Mouse (Mus musculus): ENCODE data around the gene Ccl1. TPM values are rescaled to one million over a fixed set of nuclear protein-coding genes. Genes with fewer than 3 reads are reported as not detected.
A peak's percentile ranks its signal among the peaks of the same experiment; 100 is the strongest.

Gene Ccl1
- not detected in 2 replicates for polyA plus RNA-seq (2016; fragmentation: Nextera tagmentation; extraction: Ambion mirVana)

DNA sequence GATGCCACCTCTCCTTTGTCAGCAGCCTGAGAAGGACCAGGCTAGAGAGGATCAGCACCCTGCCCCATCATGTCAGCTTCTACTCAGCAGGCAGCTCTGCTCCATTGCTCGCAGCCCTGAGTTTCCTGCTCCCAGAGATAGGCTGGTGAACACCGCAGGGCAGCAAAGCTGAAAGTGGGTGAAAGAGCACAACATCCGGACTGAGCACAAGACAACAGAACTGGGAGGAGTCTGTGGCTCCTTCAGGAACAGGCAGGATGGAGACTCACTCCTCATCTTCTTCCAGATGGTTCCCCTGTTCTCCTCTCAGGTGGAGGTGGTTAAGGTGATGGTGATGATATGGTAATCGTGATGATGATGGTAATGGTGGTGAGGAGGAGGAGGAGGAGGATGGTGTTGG, at the start of gene Ccl1:
Gene Ccl1, minus strand, starts transcription at position 101 of the 400 bp plus-strand sequence.
- H3K4me2 ChIP-seq (replicated peaks) = no peak within 1 kb of the TSS
- 81% methylated on average over 4 of the region's 4 CpGs for WGBS
- no peak within 1 kb of the TSS for H3K4me3 ChIP-seq
- no peaks in the 10 kb centered on the region for H3K36me3 ChIP-seq
- no peaks in the 10 kb centered on the region for H3K9me3 ChIP-seq
- H3K27ac ChIP-seq = no peak within 1 kb of the TSS
- no peak for ATAC-seq (ENCODE audit: low FRiP score, low read depth)
- peaks cover 3% of the 10 kb centered on the region; the same call in 1 of the 2 replicates for H3K27me3 ChIP-seq (replicated peaks)
- H3K4me1 ChIP-seq = peaks cover 6% of the 10 kb centered on the region; the same call in 1 of the 2 replicates
- H3K9ac ChIP-seq = no peak within 1 kb of the TSS

DNA sequence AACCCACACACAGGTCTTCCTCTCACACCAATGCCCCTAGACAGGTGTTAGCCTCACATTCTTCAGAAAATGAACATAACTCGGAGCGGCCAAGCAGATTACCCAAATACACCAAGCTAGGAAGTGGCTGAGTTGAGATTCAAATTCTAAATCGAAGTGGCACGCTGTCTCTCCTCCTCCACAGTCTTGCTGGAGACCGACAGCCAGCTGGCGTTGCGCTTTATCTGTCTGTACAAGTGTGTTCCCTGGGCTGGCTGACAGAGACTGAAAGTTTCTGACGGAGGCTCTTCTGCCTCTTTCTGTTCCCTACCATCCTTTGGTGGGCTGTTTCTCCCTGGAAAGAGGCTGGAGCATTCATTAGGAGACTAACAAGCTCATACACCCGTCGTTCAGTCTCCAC, 45.5 kb upstream of the Ccl1 start:
- Histone ChIP-seq H3K27me3 (replicated peaks) (no peaks in the 10 kb centered on the region), H3K4me3 (no peak overlapping the region), H3K9me3 (no peaks in the 10 kb centered on the region), H3K27ac (no peak overlapping the region), H3K9ac (no peak overlapping the region), H3K4me1 (no peaks in the 10 kb centered on the region), H3K36me3 (no peaks in the 10 kb centered on the region), H3K4me2 (replicated peaks) (no peak overlapping the region)
- ATAC-seq (ENCODE audit: low FRiP score, low read depth) = no peak
- WGBS = 89% methylated on average over 10 of the region's 10 CpGs

DNA sequence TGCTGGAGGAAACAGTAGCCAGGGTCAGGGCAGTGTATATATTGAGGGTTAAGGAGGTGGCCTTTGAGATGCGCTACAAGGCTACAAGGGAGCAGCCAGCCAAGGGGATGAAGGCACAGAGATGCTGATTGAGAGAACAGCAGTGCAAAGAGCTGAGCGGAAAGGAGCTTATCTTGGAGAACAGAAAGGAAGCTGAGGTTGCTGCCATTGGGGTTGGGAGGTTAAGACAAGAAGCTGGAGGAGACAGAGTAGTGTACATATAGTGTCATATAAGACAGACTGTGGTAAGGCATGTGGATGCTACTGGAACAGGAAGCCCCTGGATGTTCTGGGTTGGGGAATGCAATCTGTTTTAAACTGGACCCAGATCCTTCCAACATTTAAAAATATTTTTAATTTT, 35.4 kb upstream of the Ccl1 start:
- Histone ChIP-seq H3K27me3 (replicated peaks) (0 out of 2 replicates have a peak, but pooled peaks cover 4% of the 10 kb centered on the region), H3K27ac (0 out of 2 replicates have a peak overlapping the region, but pooled peaks have one; percentile 16), H3K4me3 (no peak overlapping the region), H3K9ac (0 out of 2 replicates have a peak overlapping the region, but pooled peaks have one; percentile 14), H3K36me3 (no peaks in the 10 kb centered on the region), H3K9me3 (no peaks in the 10 kb centered on the region), H3K4me2 (replicated peaks) (peak overlapping the region; percentile 24; the same call in 1 of the 2 replicates), H3K4me1 (peaks cover 27% of the 10 kb centered on the region)
- ATAC-seq (ENCODE audit: low FRiP score, low read depth) = no peak
- 65% methylated on average over 2 of the region's 2 CpGs for WGBS

DNA sequence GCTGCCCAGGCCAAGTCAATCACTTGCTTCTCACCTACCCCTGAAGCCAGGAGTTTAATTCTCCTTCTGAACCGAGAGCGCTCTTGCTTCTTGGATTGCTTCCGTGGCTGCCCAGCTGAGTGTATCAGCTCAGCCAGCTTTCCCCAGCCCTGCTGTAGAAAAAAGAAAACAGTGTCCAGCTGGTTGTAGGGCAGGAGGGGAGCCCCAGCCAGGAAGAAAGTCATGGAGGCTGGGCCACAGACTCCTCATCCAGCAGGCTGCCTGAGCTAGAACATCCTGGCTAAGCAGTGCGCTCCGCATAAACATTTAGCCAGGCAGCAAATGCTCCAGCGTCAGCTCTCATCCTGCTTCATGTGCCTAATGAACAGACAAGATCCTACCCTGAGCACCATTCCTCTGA, 34.9 kb upstream of the Ccl1 start:
- no peaks in the 10 kb centered on the region for H3K9me3 ChIP-seq
- peak overlapping the region; percentile 24 for H3K4me2 ChIP-seq (replicated peaks)
- 0 out of 2 replicates have a peak overlapping the region, but pooled peaks have one; percentile 16 for H3K27ac ChIP-seq
- H3K4me1 ChIP-seq = peaks cover 22% of the 10 kb centered on the region
- H3K27me3 ChIP-seq (replicated peaks) = 0 out of 2 replicates have a peak, but pooled peaks cover 4% of the 10 kb centered on the region
- peak overlapping the region; percentile 14; the same call in 1 of the 2 replicates for H3K9ac ChIP-seq
- H3K4me3 ChIP-seq = no peak overlapping the region
- no peaks in the 10 kb centered on the region for H3K36me3 ChIP-seq
- no peak for ATAC-seq (ENCODE audit: low FRiP score, low read depth)
- 34% methylated on average over 6 of the region's 6 CpGs for WGBS

DNA sequence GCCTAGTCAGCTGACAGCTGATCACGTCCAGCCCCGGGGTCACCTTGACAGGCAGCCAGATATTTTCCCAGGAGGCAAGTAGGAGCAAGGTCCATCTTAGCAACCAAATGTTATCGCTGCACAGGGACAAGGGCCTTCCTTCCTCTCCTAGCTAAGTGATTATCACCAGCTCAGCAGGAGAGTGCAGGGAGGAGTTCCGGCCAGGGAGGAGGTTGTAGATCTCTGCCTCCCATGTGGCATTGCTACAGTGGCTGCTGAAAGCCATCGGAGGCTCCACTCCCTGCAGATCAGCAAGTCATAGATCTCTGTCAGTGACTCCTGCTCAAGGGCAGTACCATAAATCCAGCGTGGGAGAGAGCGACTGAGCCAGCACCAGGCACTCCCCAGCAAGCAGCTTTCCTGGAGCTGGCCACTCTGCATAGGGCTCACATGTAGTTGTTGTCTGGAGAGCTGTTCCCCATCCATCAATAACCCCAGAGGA, 34.5 kb upstream of the Ccl1 start:
- ATAC-seq (ENCODE audit: low FRiP score, low read depth) = peak; percentile 87
- WGBS = 12% methylated on average over 7 of the region's 7 CpGs
- Histone ChIP-seq H3K27me3 (replicated peaks) (0 out of 2 replicates have a peak, but pooled peaks cover 4% of the 10 kb centered on the region), H3K4me2 (replicated peaks) (peak overlapping the region; percentile 24), H3K9me3 (no peaks in the 10 kb centered on the region), H3K27ac (peak overlapping the region; percentile 47; the same call in 1 of the 2 replicates), H3K9ac (peak overlapping the region; percentile 14; the same call in 1 of the 2 replicates), H3K36me3 (no peaks in the 10 kb centered on the region), H3K4me3 (no peak overlapping the region), H3K4me1 (peaks cover 20% of the 10 kb centered on the region)

DNA sequence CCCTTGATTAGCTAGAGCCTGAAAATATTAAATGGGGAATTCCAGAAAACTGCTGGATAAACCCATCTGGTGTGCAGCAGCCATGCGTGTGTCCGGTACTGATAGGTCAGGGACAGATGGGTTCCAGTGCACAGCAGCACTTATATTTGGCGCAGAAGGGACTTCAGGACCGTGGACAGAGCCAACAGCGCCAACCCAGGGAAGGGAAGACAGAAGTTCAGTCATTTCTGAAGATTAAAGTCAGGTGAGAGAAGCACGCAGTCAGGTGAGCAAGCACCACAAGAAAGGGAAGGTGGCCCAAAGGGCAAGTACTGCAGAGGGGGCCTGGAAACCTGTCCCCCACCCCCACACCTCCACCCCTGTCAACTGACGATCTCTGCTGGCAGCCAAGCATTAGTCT, 7.7 kb upstream of the Ccl1 start:
- no peak overlapping the region for H3K9ac ChIP-seq
- H3K27ac ChIP-seq = no peak overlapping the region
- peaks cover 6% of the 10 kb centered on the region; the same call in 1 of the 2 replicates for H3K4me1 ChIP-seq
- WGBS = 52% methylated on average over 7 of the region's 7 CpGs
- H3K9me3 ChIP-seq = no peaks in the 10 kb centered on the region
- ATAC-seq (ENCODE audit: low FRiP score, low read depth) = no peak
- no peaks in the 10 kb centered on the region for H3K36me3 ChIP-seq
- no peak overlapping the region for H3K4me3 ChIP-seq
- no peak overlapping the region for H3K4me2 ChIP-seq (replicated peaks)
- H3K27me3 ChIP-seq (replicated peaks) = no peaks in the 10 kb centered on the region

DNA sequence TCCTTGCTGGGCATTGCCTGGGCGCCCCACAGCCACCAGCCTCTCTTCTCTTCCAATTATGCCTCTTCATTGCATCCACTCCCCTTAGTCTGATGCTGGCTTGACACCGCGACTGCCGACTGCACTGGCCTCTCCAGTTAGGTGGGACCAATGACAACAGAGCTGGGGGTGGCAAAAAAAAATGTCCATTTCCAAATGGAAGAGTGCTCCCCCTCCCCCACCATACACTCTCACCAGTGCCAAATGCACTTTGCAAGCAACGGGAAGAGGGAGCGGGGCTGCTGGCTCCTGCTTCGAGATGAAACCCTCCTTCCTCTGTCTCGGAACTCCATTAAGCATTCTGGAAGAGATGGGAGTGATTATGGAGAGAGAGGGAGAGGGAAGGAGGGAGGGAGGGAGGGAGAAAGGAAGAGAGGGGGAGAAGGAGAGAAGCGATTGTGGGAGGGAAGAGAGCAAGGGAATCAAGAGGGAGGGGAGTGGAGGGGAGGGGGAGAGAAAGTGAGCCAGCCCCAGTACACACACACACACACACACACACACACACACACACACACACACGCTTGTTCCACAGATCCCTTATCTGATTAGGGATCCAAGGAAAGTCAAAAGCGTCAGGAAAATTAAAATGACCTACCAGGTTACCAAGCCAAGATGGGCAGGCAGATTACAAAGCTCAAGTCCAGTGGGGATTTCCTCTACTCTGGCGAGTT, 5.0 kb upstream of the Ccl1 start:
- 22% methylated on average over 12 of the region's 12 CpGs for WGBS
- Histone ChIP-seq H3K4me3 (no peak overlapping the region), H3K4me2 (replicated peaks) (peak overlapping the region; percentile 37), H3K9me3 (no peaks in the 10 kb centered on the region), H3K27ac (no peak overlapping the region), H3K27me3 (replicated peaks) (0 out of 2 replicates have a peak, but pooled peaks cover 3% of the 10 kb centered on the region), H3K9ac (no peak overlapping the region), H3K36me3 (no peaks in the 10 kb centered on the region), H3K4me1 (peaks cover 6% of the 10 kb centered on the region; the same call in 1 of the 2 replicates)
- no peak for ATAC-seq (ENCODE audit: low FRiP score, low read depth)

DNA sequence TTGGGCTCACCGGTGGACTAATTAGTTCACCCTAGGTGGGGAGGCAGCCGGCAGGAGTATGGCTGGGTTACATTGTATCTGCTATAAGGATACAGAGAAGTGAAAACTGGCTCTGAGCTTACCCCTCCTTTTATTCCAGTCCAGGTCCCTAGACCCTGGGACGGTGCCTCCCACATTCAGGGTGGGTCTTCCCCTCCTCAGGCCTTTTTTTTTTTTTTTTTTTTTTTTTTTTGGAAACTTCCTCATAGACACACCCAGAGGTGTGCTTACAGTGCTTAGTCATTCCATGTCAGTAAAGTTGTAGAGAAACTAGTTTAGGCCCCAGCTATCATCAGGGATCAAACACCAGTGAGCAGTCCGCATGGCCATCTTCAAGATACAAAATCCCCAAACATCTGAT, 7.6 kb downstream of the Ccl1 start:
- H3K4me1 ChIP-seq = no peaks in the 10 kb centered on the region
- no peak overlapping the region for H3K4me3 ChIP-seq
- no peak overlapping the region for H3K27ac ChIP-seq
- 88% methylated on average over 4 of the region's 4 CpGs for WGBS
- H3K9ac ChIP-seq = no peak overlapping the region
- no peaks in the 10 kb centered on the region for H3K36me3 ChIP-seq
- no peaks in the 10 kb centered on the region for H3K9me3 ChIP-seq
- no peaks in the 10 kb centered on the region for H3K27me3 ChIP-seq (replicated peaks)
- ATAC-seq (ENCODE audit: low FRiP score, low read depth) = no peak
- H3K4me2 ChIP-seq (replicated peaks) = no peak overlapping the region

DNA sequence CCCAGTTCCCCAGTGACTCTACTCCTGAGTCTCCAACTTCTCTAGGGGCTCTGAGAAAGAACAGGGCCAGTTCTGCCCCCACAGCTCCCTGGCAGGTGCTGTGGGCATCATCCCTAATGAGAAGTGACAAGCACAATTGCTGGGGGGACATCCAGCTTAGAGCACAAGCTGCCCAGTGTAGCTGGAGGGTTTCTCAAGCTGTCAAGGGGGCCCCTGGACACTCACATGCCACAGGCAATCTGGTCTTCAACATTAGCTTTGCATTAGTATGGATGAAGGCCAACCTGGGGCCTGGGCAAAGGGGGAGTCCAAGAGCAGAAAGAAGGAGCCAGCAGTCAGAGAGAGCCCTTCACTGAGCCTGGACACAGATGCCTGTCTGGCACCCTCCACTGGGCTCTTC, 14.6 kb downstream of the Ccl1 start:
- H3K4me1 ChIP-seq = no peaks in the 10 kb centered on the region
- H3K9me3 ChIP-seq = 0 out of 2 replicates have a peak, but pooled peaks cover 5% of the 10 kb centered on the region
- no peaks in the 10 kb centered on the region for H3K27me3 ChIP-seq (replicated peaks)
- H3K36me3 ChIP-seq = no peaks in the 10 kb centered on the region
- no peak overlapping the region for H3K4me2 ChIP-seq (replicated peaks)
- H3K27ac ChIP-seq = no peak overlapping the region
- H3K4me3 ChIP-seq = no peak overlapping the region
- no peak overlapping the region for H3K9ac ChIP-seq
- ATAC-seq (ENCODE audit: low FRiP score, low read depth) = no peak

DNA sequence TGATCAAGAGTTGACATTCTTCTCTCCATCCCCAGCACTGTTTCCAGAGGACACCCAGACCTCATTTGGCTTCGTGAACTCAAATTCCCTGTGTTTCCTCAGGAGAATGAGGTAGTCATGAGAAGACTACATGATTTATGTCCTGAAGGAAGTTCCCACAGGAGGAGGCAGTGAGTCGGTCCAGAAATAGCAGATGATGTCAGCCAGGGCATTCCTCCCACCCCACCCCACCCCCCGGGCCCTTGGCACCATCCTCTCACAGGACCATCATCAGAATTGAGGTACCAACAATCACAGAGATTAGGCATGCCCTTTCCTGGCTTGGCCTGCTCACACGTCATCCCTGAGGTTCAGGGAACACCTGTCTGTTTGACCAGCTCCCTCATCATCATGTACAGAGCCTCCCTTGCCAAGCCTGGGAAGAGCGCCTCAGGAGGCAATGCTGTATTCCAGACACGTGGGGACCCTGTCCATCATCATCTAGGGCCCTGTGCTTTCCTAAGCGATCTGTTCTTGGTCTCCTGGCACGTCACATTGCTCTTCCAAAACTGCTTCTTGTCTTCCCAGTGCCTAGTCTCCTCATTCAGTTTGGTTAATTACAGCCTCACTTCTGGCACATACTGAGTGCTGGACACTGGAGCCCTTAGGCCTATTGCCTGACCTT, 31.2 kb downstream of the Ccl1 start:
- H3K4me1 ChIP-seq = peaks cover 7% of the 10 kb centered on the region; the same call in 1 of the 2 replicates

DNA sequence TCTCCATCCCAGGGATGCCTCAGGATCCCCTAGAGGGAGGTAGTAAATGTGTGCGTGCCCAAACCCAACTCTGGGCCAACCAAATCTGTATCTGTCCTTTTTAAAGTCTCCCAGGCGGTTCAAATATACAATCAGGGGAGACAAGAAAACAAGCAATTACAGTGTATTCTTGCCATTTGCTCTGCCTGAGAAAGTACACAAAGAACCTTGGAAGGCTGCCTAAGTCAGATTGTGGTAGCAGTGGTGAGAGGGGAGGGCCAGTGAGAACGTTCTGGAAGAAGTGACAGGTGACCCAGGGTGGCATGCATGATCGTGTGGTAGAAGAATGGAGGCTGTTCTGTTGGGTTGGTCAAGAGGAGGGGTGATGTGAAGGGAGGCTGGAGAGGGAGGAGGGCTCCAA, 46.4 kb downstream of the Ccl1 start:
- Histone ChIP-seq H3K4me1 (peaks cover 8% of the 10 kb centered on the region; the same call in 1 of the 2 replicates), H3K27ac (no peak overlapping the region), H3K27me3 (replicated peaks) (no peaks in the 10 kb centered on the region; the same call in 1 of the 2 replicates), H3K9me3 (no peaks in the 10 kb centered on the region), H3K36me3 (no peaks in the 10 kb centered on the region), H3K9ac (no peak overlapping the region), H3K4me2 (replicated peaks) (no peak overlapping the region), H3K4me3 (no peak overlapping the region)
- no peak for ATAC-seq (ENCODE audit: low FRiP score, low read depth)
- WGBS = 45% methylated on average over 4 of the region's 4 CpGs

More for the DNA sequence above, 31.2 kb downstream of the Ccl1 start:
- Histone ChIP-seq H3K36me3 (no peaks in the 10 kb centered on the region), H3K4me2 (replicated peaks) (no peak overlapping the region), H3K9ac (no peak overlapping the region), H3K27ac (no peak overlapping the region), H3K27me3 (replicated peaks) (no peaks in the 10 kb centered on the region), H3K4me3 (no peak overlapping the region), H3K9me3 (no peaks in the 10 kb centered on the region)
- 68% methylated on average over 8 of the region's 8 CpGs for WGBS
- no peak for ATAC-seq (ENCODE audit: low FRiP score, low read depth)

DNA sequence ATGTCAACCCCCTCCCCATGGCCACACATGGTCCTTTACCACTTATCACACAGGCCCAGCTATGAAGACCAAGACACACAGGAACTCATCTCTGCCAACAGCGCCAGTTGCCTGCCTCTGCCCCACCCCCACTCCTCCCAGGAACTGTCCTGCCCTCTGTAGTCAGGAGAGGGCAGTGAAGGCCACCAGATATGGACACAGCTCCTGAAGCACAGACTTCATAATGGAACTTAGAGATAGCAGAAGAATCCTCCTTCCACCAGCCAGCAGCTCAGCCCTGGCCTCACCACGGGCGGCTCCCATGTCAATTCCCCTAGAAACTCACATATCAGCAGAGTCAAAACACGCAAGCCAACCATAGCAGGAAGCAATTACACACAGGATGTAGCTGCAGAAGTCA, 49.9 kb downstream of the Ccl1 start:
- H3K27ac ChIP-seq = no peak overlapping the region
- 28% methylated on average over 4 of the region's 4 CpGs for WGBS
- H3K9ac ChIP-seq = no peak overlapping the region
- H3K27me3 ChIP-seq (replicated peaks) = no peaks in the 10 kb centered on the region; the same call in 1 of the 2 replicates
- no peaks in the 10 kb centered on the region for H3K36me3 ChIP-seq
- no peak overlapping the region for H3K4me3 ChIP-seq
- H3K4me1 ChIP-seq = peaks cover 29% of the 10 kb centered on the region; the same call in 1 of the 2 replicates
- no peaks in the 10 kb centered on the region for H3K9me3 ChIP-seq
- peak; percentile 49; the same call in 1 of the 2 replicates for ATAC-seq (ENCODE audit: low FRiP score, low read depth)
- H3K4me2 ChIP-seq (replicated peaks) = no peak overlapping the region

Measured in neural tube, embryonic 12.5 days (tissue).